Mouse (Mus musculus): ENCODE measurements around the gene Adamts12. TPM values are rescaled to one million over a fixed set of nuclear protein-coding genes. Genes with fewer than 3 reads are reported as not detected.
A peak's percentile ranks its signal among the peaks of the same experiment; 100 is the strongest.

Gene Adamts12
- total RNA-seq, 1 experiment = 0.85 TPM

DNA sequence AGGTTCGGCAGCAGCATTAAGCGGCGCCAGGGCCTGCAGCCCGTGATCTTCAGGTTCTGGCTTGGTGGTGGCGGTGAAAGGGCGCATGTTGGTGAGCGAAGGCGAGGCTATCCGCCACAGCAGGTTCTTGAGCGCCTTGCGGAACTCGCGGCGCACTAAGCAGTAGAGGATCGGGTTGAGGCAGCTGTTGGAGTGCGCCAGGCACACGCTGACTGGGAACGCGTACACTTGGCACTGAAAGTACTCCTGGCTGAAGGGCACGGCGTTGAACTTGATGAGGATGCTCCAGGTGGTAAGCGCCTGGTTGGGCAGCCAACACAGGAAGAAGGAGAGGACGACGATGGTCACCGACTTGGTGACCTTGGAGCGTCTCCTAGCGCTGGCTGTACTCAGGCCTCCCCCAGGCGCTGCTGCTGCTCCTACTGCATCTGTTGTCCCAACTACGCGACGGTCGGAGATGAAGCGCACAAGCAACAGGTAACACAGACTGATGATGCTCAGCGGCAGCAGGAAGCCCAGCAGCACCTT, 28.6 kb upstream of the Adamts12 start:
- Histone ChIP-seq H3K4me3 (ENCODE audit: insufficient read depth in 1 of 2, low read depth in 1 of 2, low read length in 2 of 2, poor library complexity in 1 of 2, severe bottlenecking in 1 of 2) (peak overlapping the region; percentile 0 to 49; a peak in 3 of 4 replicates), H3K9ac (ENCODE audit: insufficient read depth, low read depth, low read length, poor library complexity, severe bottlenecking) (no peak overlapping the region)

DNA sequence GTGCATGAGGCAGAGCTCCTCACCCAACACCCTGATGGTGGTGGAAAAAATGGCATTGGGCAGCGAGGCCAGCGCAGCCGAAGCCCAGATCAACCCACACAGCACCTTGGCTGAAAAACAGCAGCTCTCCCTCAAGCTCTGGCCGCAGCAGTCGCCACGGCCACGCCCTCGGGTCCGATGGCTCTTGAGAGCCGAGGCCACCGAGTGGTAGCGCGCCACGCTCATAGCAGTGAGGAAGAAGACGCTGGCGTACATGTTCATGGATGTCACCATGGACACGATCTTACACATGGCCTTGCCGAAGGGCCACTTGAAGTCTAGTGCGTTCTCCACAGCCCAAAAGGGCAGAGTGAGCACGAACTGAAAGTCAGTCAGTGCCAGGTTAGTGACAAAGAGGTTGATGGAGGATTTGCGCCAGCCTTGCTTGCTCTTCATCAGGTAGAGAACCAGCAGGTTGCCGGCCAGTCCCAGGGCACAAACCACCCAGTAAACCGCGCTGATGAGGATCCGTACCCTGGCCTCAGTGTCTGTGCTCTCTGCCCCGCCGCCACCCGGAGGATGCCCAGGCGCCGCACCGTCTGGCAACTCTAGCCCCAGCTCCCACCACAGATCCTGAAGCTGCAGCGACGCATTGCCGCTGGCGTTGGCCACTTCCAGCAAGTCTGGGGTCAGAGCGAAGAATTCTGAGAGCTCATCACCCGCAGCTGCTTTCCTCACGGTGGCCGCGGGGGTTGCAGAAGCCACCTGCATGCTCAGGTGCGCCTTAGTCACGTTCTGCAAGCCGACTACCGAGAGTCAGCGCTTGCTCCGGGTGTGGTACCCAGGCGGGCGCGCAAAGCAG, 27.8 kb upstream of the Adamts12 start:
- Histone ChIP-seq H3K9me3 (ENCODE audit: control insufficient read depth, insufficient read depth, low read depth, low read length) (no peaks in the 10 kb centered on the region), H3K4me3 (ENCODE audit: insufficient read depth in 1 of 2, low read depth in 1 of 2, low read length in 2 of 2, poor library complexity in 1 of 2, severe bottlenecking in 1 of 2) (peak overlapping the region; percentile 39 to 49; a peak in 3 of 4 replicates), H3K4me1 (ENCODE audit: control insufficient read depth in 2 of 2, insufficient read depth in 2 of 2, low read length in 2 of 2, poor library complexity in 1 of 2) (peaks cover 0 to 13% of the 10 kb centered on the region in 2 experiments; a peak in 1 of 4 replicates), H3K27ac (ENCODE audit: insufficient read depth, low read depth, low read length, poor library complexity, severe bottlenecking) (no peak overlapping the region), H3K36me3 (ENCODE audit: control insufficient read depth, insufficient read depth, low read length, poor library complexity, severe bottlenecking) (no peaks in the 10 kb centered on the region), H3K9ac (ENCODE audit: insufficient read depth, low read depth, low read length, poor library complexity, severe bottlenecking) (no peak overlapping the region)
- in situ Hi-C loops (cut with MboI; ENCODE audit: low sequenced_read_pairs in 2 of 2, unreplicated experiment in 2 of 2) = loop anchor here (10.0 to 25.0 kb wide), 2 partner anchors 278 to 351 kb away; partner anchors contain the start of gene Tars (in 1 of the 2)
- no peak for TF ChIP-seq CHD2 (IDR thresholded peaks at IDR 0.05; ENCODE audit: low read depth, low read length)
- TF ChIP-seq ZC3H11A (IDR thresholded peaks at IDR 0.05; ENCODE audit: borderline replicate concordance, low read depth, low read length) = no peak
- DNase-seq (ENCODE audit: low read depth, low spot score) = no peak

More for the DNA sequence above, 28.6 kb upstream of the Adamts12 start:
- H3K9me3 ChIP-seq (ENCODE audit: control insufficient read depth, insufficient read depth, low read depth, low read length) = no peaks in the 10 kb centered on the region
- no peak for DNase-seq (ENCODE audit: low read depth, low spot score)
- peaks cover 0 to 13% of the 10 kb centered on the region in 2 experiments; a peak in 1 of 4 replicates for H3K4me1 ChIP-seq (ENCODE audit: control insufficient read depth in 2 of 2, insufficient read depth in 2 of 2, low read length in 2 of 2, poor library complexity in 1 of 2)
- H3K36me3 ChIP-seq (ENCODE audit: control insufficient read depth, insufficient read depth, low read length, poor library complexity, severe bottlenecking) = no peaks in the 10 kb centered on the region
- no peak overlapping the region for H3K27ac ChIP-seq (ENCODE audit: insufficient read depth, low read depth, low read length, poor library complexity, severe bottlenecking)
- TF ChIP-seq HCFC1 (IDR thresholded peaks at IDR 0.05; ENCODE audit: borderline replicate concordance, insufficient read depth, low read length) = no peak
- no peak for TF ChIP-seq CHD2 (IDR thresholded peaks at IDR 0.05; ENCODE audit: low read depth, low read length)
- in situ Hi-C loops (cut with MboI; ENCODE audit: low sequenced_read_pairs in 2 of 2, unreplicated experiment in 2 of 2) = loop anchor here (10.0 to 25.0 kb wide), 2 partner anchors 279 to 351 kb away; partner anchors contain the start of gene Tars (in 1 of the 2)

DNA sequence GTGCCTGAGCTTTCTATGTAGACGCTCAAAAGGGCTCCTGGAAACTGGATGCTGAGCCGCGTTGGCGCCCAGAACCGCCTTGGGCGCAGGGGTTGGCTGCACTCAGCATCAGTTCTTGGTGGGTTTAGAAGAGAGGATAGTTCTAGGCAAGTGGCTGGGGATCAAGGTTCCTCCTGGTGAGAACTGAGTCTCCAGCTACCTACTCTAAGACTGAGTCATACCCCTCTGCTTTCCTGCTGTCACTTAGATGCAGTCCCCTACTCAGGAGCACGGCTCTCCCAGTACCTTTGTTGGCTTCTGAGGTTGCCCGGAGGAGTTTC, 27.3 kb upstream of the Adamts12 start:
- in situ Hi-C loops (cut with MboI; ENCODE audit: low sequenced_read_pairs in 2 of 2, unreplicated experiment in 2 of 2) = loop anchor here (10.0 to 25.0 kb wide), 2 partner anchors 277 to 350 kb away; partner anchors contain the start of gene Tars (in 1 of the 2)
- H3K36me3 ChIP-seq (ENCODE audit: control insufficient read depth, insufficient read depth, low read length, poor library complexity, severe bottlenecking) = no peaks in the 10 kb centered on the region

DNA sequence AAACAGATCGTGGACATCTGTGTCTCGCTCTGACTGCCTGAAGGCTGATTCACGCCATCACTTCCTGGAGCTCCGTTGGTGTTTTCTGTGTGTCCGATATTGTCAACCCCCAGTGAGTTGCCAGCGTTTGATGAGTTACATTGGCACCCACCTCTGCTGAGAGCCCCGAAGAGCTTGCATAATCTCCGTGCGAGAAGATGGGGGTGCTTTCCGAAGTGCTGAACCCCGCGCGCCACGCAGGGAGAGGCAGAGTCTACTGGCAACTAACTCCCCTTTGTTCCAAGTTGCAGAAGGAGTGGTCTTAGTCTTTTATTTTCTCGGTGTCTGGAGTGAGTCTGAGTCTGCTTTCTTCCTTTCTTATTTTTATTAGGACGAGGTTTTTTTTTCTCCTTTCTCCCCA, 26.9 kb upstream of the Adamts12 start, which contains the start of gene Rxfp3:
Gene Rxfp3, minus strand, starts transcription at position 281 of the 400 bp plus-strand sequence.
- TF ChIP-seq ZC3H11A (IDR thresholded peaks at IDR 0.05; ENCODE audit: borderline replicate concordance, low read depth, low read length) (no peak), MAFK (IDR thresholded peaks at IDR 0.05; ENCODE audit: insufficient read depth, low read depth, low read length) (no peak), CHD2 (IDR thresholded peaks at IDR 0.05; ENCODE audit: low read depth, low read length) (no peak), ZNF384 (IDR thresholded peaks at IDR 0.05; ENCODE audit: low read depth, low read length) (no peak), HCFC1 (IDR thresholded peaks at IDR 0.05; ENCODE audit: borderline replicate concordance, insufficient read depth, low read length) (no peak)
- peaks cover 0 to 13% of the 10 kb centered on the region in 2 experiments; a peak in 1 of 4 replicates for H3K4me1 ChIP-seq (ENCODE audit: control insufficient read depth in 2 of 2, insufficient read depth in 2 of 2, low read length in 2 of 2, poor library complexity in 1 of 2)
- H3K9me3 ChIP-seq (ENCODE audit: control insufficient read depth, insufficient read depth, low read depth, low read length) = no peaks in the 10 kb centered on the region
- H3K9ac ChIP-seq (ENCODE audit: insufficient read depth, low read depth, low read length, poor library complexity, severe bottlenecking) = no peak within 1 kb of the TSS
- DNase-seq (ENCODE audit: low read depth, low spot score) = peak; percentile 20
- H3K36me3 ChIP-seq (ENCODE audit: control insufficient read depth, insufficient read depth, low read length, poor library complexity, severe bottlenecking) = no peaks in the 10 kb centered on the region
- no peak within 1 kb of the TSS for H3K27ac ChIP-seq (ENCODE audit: insufficient read depth, low read depth, low read length, poor library complexity, severe bottlenecking)
- peak within 1 kb of the TSS; percentile 39 to 49; a peak in 3 of 4 replicates for H3K4me3 ChIP-seq (ENCODE audit: insufficient read depth in 1 of 2, low read depth in 1 of 2, low read length in 2 of 2, poor library complexity in 1 of 2, severe bottlenecking in 1 of 2)
- in situ Hi-C loops (cut with MboI; ENCODE audit: low sequenced_read_pairs in 2 of 2, unreplicated experiment in 2 of 2) = loop anchor here (10.0 to 25.0 kb wide), 2 partner anchors 277 to 350 kb away; partner anchors contain the start of gene Tars (in 1 of the 2)

More for the DNA sequence above, 27.3 kb upstream of the Adamts12 start:
- Histone ChIP-seq H3K4me1 (ENCODE audit: control insufficient read depth in 2 of 2, insufficient read depth in 2 of 2, low read length in 2 of 2, poor library complexity in 1 of 2) (peaks cover 0 to 13% of the 10 kb centered on the region in 2 experiments; a peak in 1 of 4 replicates), H3K9me3 (ENCODE audit: control insufficient read depth, insufficient read depth, low read depth, low read length) (no peaks in the 10 kb centered on the region), H3K27ac (ENCODE audit: insufficient read depth, low read depth, low read length, poor library complexity, severe bottlenecking) (no peak overlapping the region), H3K4me3 (ENCODE audit: insufficient read depth in 1 of 2, low read depth in 1 of 2, low read length in 2 of 2, poor library complexity in 1 of 2, severe bottlenecking in 1 of 2) (peak overlapping the region; percentile 39 to 49; a peak in 2 of 4 replicates), H3K9ac (ENCODE audit: insufficient read depth, low read depth, low read length, poor library complexity, severe bottlenecking) (no peak overlapping the region)
- DNase-seq (ENCODE audit: low read depth, low spot score) = no peak
- TF ChIP-seq HCFC1 (IDR thresholded peaks at IDR 0.05; ENCODE audit: borderline replicate concordance, insufficient read depth, low read length) (no peak), ZNF384 (IDR thresholded peaks at IDR 0.05; ENCODE audit: low read depth, low read length) (no peak), ZC3H11A (IDR thresholded peaks at IDR 0.05; ENCODE audit: borderline replicate concordance, low read depth, low read length) (no peak), CHD2 (IDR thresholded peaks at IDR 0.05; ENCODE audit: low read depth, low read length) (no peak), MAFK (IDR thresholded peaks at IDR 0.05; ENCODE audit: insufficient read depth, low read depth, low read length) (no peak)
